In the genomic region with DNA sequence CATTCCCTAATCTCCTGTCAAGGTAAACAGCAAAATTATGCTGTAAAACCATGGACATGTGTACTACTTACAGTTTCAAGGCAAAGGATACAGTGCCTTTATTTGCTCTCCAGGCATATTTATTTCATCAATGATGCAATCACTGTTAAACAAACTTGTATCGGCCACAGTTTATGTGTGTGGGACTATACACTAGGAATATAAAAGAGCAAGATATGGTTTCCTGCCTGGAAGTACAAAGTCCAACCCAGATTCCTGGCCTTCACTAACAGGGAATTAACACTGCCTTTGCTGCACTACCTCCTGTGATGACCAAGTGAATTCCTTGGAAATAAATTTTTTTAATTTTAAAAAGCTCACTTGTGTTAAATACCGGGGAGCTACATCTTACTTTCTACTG, we compare ENCODE assay signal across 15 mouse cellular contexts. TPM values are rescaled to one million over a fixed set of nuclear protein-coding genes. Genes with fewer than 3 reads are reported as not detected.
"Had no signal": no experiment of that assay in that cellular context is flagged by ENCODE, and none has a peak within 500 bp of the region (broad histone marks: within the 10 kb centered on the region; RNA-seq: fewer than 3 reads in every experiment).

No protein-coding gene starts in this region.

- H3K4me2 ChIP-seq: hindbrain, embryonic 14.5 days; limb, embryonic 13.5 days; liver, embryonic 13.5 days; lung, embryonic 14.5 days had no signal

- DNase-seq: kidney, adult 18-20 months; kidney, postnatal 10 days; kidney, postnatal 4 days; left cerebral cortex, postnatal 4 days; liver, embryonic 13.5 days; lung, embryonic 14.5 days; lung, postnatal 10 days; lung, postnatal 4 days; midbrain, embryonic 14.5 days; right cerebral cortex, adult 18-20 months; right cerebral cortex, postnatal 25 days had no signal

- H3K27ac ChIP-seq: hindbrain, embryonic 14.5 days; limb, embryonic 13.5 days; liver, embryonic 13.5 days; midbrain, embryonic 10.5 days had no signal

- H3K27me3 ChIP-seq: limb, embryonic 13.5 days; liver, embryonic 13.5 days had no signal

- H3K36me3 ChIP-seq: limb, embryonic 13.5 days; liver, embryonic 13.5 days; midbrain, embryonic 10.5 days had no signal

- H3K9ac ChIP-seq: hindbrain, embryonic 14.5 days; limb, embryonic 13.5 days; liver, embryonic 13.5 days; lung, embryonic 14.5 days had no signal

- H3K4me1 ChIP-seq: limb, embryonic 13.5 days; liver, embryonic 13.5 days; midbrain, embryonic 10.5 days had no signal

- H3K9me3 ChIP-seq: limb, embryonic 13.5 days; liver, embryonic 13.5 days; midbrain, embryonic 10.5 days had no signal

- H3K4me3 ChIP-seq: limb, embryonic 13.5 days; liver, embryonic 13.5 days; midbrain, embryonic 10.5 days had no signal

RNA-seq across cellular contexts. Expression of gene Ugt8a, which starts 53.5 kb away (rescaled TPM):
- polyA plus RNA-seq: small intestine, adult 2 months had no signal
